Mouse (Mus musculus): Measurements from ENCODE around the gene Ier5l.

Gene Ier5l

DNA sequence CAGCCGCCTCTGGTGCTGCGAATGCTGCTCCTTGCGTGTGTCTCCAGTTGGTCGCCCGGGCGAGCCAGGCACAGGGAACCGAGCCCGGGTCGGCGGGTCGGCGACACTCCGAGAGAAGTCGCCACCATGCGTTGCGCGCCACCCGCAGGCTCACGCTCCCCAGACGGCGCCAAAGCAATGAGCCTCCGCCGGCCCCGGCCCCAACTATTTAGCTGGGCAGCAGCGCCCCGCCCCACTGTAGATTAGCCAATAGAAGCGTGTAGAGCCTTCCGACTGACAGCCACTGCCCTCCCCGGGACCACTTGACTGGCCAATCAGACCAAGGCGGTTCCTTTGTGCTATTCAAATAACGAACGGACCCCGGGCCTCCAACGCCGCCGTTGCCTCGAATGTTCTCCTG, at the start of gene Ier5l:
TSS of gene Ier5l (minus strand) at position 181 of the 400 bp plus-strand sequence.
- peak; percentile 98 for DNase-seq (ENCODE audit: low spot score)

- DNase-seq (ENCODE audit: low spot score): no peak
These were observed 49.7 kb upstream of the Ier5l start for GRCm38 (mm10) chr2:30523727-30524126.

DNA sequence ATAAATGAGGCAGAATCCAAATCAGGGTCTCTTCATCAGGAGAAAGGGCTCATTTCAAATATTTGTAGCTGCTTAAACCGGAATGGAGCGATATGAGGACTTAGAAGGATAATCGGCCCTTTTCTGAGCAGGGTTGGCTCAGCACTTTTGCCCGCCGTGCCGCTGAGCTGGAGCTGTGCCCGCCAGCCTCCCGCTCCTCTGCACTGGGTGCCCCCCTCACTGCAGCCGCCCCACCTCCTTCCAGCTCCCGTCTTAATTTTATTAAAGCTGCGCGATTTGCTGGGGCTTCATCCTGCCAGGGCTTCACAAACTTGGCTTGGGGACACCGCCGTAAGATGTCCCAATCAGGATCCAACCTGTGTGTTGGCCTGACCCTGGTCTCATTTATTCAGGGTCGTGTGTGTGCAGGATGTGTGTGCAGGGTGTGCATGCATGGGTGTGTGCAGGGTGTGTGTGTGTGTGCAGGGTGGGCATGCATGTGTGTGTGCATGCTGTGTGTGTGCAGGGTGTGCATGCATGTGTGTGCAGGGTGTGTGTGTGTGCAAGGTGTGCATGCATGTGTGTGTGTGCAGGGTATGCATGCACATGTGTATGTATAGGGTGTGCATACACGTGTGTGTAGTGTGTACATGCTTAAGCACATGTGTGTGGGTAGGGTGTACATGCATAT, 36.8 kb upstream of the Ier5l start:
- no peak for DNase-seq (ENCODE audit: low spot score)

DNA sequence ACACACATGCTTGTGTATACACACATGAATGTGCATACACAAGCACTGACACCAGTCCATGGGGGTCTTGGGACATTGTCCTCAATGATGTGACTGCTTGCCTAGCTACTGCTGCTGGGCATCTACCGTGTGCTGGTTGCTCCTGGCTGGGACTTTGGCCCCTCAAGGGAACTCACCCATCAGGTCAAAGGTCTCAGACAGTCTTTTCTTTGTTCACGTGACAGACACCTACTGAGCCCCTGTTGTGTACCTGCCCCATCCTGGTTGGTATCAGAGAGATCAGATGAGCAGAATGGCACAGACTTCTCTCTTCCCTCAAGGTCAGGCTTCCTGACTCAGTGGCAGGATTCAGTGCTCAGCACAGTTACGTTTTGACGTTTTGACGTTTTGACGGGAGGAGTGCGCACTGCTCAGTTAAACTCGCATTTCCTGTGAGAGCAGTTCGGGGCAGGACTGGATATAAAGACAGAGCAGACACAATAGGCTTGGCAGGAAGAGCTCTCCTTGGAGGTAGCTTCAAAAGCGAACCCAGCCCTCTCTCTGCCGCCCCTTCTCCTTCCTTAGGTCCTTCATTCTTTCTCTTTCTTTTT, 33.2 kb upstream of the Ier5l start:
- DNase-seq (ENCODE audit: low spot score): no peak

DNA sequence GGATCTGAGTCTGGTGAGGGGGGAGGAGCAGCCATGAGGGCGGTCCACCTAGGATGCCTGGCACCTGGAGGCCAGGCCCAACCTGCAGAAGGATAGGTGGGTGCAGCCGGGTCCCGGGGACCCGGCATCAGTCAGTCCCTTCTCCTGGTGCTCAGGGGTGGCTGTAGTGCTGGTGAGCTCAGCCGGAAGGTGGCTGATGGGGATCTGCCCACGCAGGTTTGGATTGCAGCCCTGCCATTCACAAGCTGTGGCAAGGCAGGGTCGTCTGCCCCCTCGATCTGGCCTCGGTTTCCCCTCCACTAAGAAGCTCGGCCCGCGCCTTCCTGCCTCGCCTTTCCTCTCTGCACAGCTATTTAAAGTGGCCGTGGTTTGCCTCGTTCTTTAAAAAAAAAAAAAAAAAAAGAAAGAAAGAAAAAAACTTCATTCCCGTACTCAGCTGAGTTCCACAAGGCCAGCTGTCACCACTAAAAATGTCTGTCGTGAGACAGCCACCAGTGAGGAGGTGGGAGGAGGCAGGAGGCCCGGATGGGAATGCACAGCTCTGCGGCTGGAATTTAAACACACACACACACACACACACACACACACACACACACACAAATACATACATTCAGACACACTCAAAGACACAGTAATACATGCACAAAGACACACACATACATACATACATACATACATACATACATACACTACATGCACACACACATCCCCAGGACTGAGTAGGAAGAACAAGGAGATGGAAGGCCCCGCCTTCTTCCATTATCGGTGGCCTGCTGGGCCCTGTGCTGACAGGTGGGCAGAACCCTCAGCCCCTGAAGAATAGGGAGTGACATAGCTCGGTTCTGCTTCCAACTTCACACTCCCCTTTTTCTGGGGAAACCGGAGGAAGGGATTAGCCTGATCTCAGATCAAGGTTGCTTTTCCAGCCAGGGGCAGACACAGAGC, 29.9 kb upstream of the Ier5l start:
- no peak for DNase-seq (ENCODE audit: low spot score)

DNA sequence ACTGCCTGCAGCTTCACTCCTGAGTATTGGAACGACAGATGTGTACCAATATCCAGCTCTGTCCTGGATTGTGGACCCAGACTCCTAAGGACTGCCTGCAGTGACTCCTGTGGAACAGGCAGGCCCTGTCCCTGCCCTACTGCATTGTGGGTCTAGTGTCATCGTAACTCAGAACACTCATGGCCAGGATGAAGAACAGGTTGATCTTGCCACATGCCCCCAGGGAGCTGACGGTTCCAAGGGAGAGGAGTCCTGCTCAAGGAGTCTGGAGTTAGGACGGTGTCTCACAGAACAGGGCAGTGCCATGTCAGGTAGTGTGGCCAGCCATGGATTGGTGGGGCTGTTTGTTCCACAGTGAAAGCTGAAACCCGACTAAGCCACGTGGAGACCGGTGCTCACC, 27.7 kb upstream of the Ier5l start:
- no peak for DNase-seq (ENCODE audit: low spot score)

- peak; percentile 79 for DNase-seq (ENCODE audit: low spot score)
These were observed 22.2 kb upstream of the Ier5l start for GRCm38 (mm10) chr2:30495909-30496861.

DNA sequence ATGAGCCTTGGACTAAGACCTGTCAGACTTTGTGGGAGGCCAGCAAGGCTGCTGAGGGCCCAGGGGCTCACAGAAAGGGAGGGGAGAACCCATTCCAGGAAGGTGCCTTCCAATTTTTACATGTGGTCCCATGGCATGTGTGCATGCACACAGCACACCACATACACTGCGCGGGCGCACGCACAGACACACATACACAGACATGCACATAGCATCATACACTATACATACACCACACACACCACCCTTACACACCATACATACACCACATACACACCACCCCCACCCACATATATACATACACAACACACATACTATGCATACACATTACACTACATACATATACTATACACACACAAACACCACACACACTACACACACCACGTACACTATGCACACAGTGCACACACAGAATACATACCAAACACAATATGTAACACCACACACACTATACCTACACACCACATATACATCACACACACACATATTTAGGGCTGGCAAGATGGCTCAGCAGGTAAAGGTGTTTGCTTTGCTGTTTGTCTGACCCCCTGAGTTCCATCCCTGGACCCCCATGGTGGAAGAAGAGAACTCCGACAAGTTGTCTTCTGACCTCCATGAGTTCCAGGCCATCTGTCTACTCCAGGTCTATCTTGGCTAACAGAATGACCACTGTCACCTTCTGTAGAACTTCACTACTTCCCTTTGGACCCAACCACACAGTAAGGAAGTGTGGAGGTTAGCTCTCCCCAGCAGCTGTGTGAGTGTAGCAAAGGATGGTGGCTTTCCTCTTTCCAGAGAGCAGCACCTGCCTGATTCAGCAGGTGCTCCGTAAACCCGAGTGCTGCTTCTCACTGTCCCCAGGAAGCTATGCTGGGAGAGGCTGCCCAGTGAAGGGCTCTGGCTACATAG, 21.2 kb upstream of the Ier5l start:
- DNase-seq (ENCODE audit: low spot score): no peak

- no peak for DNase-seq (ENCODE audit: low spot score)
These were observed 16.4 kb upstream of the Ier5l start for GRCm38 (mm10) chr2:30490384-30490783.

DNA sequence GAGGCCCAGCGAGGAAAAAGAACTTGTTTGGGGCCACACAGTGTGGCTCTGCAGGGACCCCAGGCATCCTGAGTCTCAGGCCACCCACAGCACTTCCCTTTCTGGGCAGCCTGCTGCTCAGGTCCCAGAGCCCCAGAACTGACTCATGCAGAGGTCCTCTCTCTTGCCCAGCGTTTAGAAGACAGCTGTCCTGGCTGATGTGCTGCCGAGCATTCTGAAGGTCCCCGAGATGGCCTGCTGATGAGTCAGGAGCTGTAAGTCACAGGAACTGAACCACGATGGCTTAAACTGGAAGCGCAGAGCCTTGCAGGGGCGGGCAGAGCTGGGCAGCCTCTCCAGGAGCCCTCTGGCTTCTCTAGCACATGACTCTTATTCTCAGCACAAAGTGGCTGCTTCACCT, 13.6 kb upstream of the Ier5l start:
- DNase-seq (ENCODE audit: low spot score): no peak

DNA sequence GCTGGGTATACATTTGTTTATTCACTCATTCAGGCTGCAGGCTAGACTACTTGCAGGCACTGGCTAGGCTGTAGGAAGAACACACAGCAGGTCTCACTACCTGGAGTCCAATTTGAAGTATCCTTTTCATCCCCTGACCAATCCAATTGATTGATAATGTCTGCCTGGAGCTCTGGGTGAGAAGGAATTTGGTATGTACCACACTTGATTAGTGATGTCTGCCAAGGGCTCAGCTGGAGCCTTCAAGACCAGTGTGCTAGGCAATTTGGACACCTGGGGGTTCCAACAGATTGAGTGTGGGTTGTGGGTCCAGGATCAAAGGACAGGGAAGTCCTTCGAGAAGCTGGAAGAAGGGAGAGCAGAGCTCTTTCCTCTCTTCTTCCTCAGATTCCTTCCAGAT, 4.5 kb upstream of the Ier5l start:
- DNase-seq (ENCODE audit: low spot score): no peak

DNA sequence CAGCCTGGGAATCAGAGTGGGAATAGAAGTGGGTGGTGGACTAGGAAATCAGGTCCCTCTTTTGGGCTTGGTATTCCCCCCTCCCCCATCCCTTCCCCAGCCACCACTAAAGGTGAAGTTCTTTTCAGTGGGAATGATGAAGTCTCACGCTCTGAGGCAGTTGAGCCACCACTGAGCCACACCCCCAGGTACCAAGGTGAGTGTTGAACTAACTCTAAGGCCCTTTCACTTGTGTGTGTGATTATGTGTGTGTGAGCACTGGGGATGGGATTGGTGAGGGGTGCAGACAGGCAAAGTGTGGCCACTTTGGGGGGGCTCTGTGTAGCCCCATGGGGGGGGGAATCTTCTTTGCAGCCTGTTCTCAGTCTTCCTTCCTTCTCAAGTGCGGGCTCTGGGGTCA, 2.2 kb upstream of the Ier5l start:
- DNase-seq (ENCODE audit: low spot score): no peak

DNA sequence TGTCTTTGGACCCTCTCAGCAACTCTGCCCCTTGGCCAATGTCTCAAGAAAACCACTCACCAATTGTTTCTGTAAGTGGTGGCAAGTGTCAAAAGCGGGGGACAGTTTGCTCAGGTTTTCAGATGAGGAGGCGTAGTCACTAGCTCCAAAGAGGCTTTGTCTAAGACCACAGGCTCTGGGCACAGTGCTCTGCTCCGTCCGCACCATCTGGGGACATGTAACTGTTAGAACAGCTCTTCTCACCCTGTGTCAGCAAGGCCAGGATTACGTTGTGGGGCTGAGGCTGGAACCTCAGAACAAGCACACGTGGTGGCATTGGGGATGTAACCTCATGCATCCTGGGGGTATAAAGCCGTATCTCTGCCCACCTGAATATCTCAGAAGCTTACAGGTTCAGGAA, 1.4 kb upstream of the Ier5l start:
- DNase-seq (ENCODE audit: low spot score): no peak

- DNase-seq (ENCODE audit: low spot score): no peak
These were observed 757 bp upstream of the Ier5l start for GRCm38 (mm10) chr2:30474776-30475175.

GRCm38 (mm10) chr2:30473431-30474031, 488 bp downstream of the Ier5l start:
- DNase-seq (ENCODE audit: low spot score): peak; percentile 50

GRCm38 (mm10) chr2:30472731-30473351, 1.2 kb downstream of the Ier5l start:
- peak; percentile 58 for DNase-seq (ENCODE audit: low spot score)

DNA sequence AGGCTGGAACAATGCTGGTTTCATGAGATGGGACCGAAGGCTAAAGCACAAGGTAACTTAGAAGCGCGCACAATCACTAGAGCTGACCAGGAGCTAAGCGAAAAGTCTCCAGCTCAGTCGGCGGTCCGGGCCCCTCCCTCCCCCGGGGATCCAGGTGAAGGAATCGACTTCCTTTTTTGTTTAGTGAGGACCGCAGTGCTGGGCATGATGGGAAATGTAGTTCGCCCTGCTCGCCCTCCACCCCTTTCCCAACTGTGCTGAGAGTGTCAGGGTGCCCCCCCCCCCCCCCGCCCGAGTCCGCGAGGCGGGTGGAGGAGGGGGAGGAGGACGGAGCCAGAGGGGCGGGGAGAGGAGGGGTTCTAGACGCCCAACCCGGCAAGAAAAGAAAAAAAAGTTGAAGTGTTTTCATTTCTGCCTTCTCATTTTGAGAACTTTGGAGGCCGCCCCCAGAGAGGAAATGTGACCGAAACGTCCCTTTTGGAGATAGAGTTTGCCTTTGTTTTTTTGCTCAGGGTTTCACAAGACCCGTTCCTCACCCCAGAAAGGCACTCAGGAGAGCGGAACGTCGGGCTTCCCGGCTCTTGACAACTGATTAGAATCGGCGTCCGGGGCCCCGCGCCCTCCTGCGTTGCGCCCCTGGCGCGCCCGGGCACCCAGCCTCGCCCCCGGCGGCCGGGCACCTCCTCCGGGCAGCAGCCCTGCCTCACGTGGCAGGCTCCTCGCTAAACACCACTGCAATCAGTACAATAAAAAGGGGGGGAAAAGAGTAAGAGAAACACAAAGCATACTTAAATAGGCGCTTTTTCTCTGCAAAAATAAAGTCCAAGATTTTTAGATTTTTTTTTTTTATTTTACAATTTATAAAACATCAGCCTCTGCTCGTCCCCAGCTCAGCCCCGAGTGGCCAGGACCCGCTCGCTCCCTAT, 2.0 kb downstream of the Ier5l start:
- DNase-seq (ENCODE audit: low spot score): peak; percentile 84

DNA sequence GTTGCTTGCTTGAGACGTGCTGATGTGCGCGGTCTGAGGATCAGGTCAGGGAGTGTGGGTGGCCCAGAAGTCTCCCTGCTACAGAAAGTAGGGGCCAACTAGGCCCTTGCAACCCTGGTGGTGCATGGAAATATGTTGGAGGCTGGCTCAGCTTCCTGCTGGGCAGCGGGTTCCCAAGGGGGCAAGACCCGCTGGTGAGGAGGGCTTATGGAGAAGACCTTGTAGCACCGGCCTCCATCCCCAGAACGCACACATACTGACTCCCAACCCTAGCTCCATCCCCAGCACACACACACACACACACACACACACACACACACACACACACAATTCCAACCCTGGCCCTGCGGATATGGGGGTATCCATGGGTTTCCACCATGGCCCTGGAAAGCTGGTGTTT, 3.0 kb downstream of the Ier5l start:
- DNase-seq (ENCODE audit: low spot score): peak; percentile 50

Measured in retina, embryonic 14.5 days (tissue).